Mouse (Mus musculus) neural tube, embryonic 13.5 days (tissue): ENCODE measurements around the gene Wwtr1. TPM values are rescaled to one million over a fixed set of nuclear protein-coding genes. Genes with fewer than 3 reads are reported as not detected.

Experiments used
- ATAC-seq: fragments of 200-750 bp; cut with Nextera tagmentation; 2 replicates; pipeline ENCODE4 v1.8.0; 2017; ENCODE audit warnings: low read depth, mild to moderate bottlenecking, moderate TSS enrichment, moderate library complexity
- H3K27ac ChIP-seq: fragments of 300-500 bp; sonication (generic); replicated peaks from 2 replicates; pipeline ENCODE4 v1.5.1; 2015; ENCODE audit warnings: moderate library complexity, mild to moderate bottlenecking, inconsistent platforms
- H3K27me3 ChIP-seq: fragments of 300-500 bp; sonication (generic); 2 replicates; pipeline ENCODE4 v1.6.1; 2015; ENCODE audit warnings: mild to moderate bottlenecking, inconsistent platforms
- H3K36me3 ChIP-seq: fragments of 300-500 bp; sonication (generic); 2 replicates; pipeline ENCODE4 v1.6.1; 2015; ENCODE audit warnings: mild to moderate bottlenecking, inconsistent platforms
- H3K4me1 ChIP-seq: fragments of 300-500 bp; sonication (generic); replicated peaks from 2 replicates; pipeline ENCODE4 v1.6.1; 2015; ENCODE audit warnings: inconsistent platforms
- H3K4me2 ChIP-seq: fragments of 300-500 bp; sonication (generic); 2 replicates; pipeline ENCODE4 v1.6.1; 2015; ENCODE audit warnings: inconsistent platforms, mild to moderate bottlenecking, moderate library complexity
- H3K4me3 ChIP-seq: fragments of 300-500 bp; sonication (generic); 2 replicates; pipeline ENCODE4 v1.5.1; 2015; ENCODE audit warnings: mild to moderate bottlenecking, inconsistent platforms
- H3K9ac ChIP-seq: fragments of 300-500 bp; sonication (generic); 2 replicates; pipeline ENCODE4 v1.6.1; 2015; ENCODE audit warnings: moderate library complexity, mild to moderate bottlenecking, inconsistent platforms
- H3K9me3 ChIP-seq: fragments of 300-500 bp; sonication (generic); 2 replicates; pipeline ENCODE4 v1.6.1; 2016; ENCODE audit warnings: inconsistent platforms
- WGBS: fragments of 180-500 bp; shearing (Covaris S2); methylation state at CpG from one replicate; pipeline ENCODE4 v1.1.7; 2015; 5-methylcytosine and 5-hydroxymethylcytosine counted together
- microRNA-seq: library from miRNA; unstranded; fragments of <30 nt; microRNA quantifications from one replicate; pipeline ENCODE4, GENCODE M21; 2016
- polyA plus RNA-seq: library from polyadenylated mRNA; unstranded; fragments of >200 nt; fragmentation: Nextera tagmentation; extraction: Ambion mirVana; gene quantifications from 2 replicates; pipeline ENCODE4 v1.2.1, GENCODE M21; 2015

The Wwtr1 gene
- polyA plus RNA-seq, 1 experiment from 2014 or later = 10.3 TPM

DNA sequence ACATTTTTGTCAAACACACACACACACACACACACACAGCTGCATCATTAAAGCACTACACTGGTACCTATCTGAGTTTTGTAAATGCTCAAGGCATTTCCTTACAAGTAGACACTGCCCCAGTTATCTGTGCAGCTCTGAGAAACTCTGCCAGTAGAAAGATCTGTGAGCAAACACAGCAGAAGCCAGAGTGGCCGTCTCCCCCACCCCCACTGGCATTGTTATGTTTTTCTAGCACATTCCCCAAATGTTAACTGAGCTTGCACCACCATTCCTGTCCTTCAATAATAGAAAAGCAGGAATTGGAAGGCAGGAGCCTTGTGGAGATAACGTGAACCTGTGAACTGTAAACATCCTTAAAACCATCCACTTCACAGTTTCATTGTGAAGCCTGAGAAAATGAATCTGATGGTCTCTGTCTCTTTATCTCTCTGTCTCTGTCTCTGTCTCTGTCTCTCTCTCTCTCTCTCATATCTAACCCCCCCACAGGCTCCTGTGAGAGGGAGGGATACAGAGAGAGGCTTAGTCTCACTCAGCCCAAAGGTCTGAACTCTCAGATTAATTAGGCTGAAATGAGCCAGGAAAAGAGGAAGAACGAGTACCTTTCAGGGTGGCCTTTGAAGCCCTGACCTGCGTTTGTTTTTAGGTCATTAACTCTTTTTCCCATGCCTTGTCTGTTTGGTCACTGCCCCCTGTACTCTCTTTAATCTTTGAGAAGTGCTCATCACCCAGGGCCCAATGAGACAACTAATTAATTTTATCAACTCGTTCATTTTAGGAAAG, 146.8 kb downstream of the Wwtr1 start:
- Histone ChIP-seq H3K4me1 (peaks cover 9% of the 10 kb centered on the region; the same call in 1 of the 2 replicates), H3K9me3 (no peaks in the 10 kb centered on the region), H3K36me3 (no peaks in the 10 kb centered on the region), H3K27me3 (no peaks in the 10 kb centered on the region), H3K9ac (no peak overlapping the region), H3K27ac (no peak overlapping the region), H3K4me2 (no peak overlapping the region), H3K4me3 (no peak overlapping the region)
- ATAC-seq = no peak
- 51% methylated on average over 5 of the region's 5 CpGs for WGBS

DNA sequence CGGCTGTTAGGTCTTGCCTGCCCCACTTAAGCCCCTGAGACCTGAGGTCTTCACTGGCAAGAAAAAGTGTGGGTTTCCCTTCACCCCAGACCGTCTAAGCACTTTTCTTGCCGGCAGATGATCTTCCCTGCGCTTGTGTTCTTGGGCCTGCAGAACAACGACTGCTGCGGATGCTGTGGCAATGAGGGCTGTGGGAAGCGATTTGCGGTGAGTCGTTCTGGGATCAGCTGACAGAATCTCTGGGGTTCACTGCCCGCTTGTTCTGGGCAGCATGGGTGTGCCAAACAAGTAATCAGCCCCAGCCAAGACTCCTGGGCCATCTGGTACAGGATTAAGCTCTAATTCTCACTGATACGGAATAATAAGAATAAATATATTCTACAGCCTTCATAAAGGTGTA, 149.4 kb downstream of the Wwtr1 start:
- WGBS = 82% methylated on average over 11 of the region's 11 CpGs

DNA sequence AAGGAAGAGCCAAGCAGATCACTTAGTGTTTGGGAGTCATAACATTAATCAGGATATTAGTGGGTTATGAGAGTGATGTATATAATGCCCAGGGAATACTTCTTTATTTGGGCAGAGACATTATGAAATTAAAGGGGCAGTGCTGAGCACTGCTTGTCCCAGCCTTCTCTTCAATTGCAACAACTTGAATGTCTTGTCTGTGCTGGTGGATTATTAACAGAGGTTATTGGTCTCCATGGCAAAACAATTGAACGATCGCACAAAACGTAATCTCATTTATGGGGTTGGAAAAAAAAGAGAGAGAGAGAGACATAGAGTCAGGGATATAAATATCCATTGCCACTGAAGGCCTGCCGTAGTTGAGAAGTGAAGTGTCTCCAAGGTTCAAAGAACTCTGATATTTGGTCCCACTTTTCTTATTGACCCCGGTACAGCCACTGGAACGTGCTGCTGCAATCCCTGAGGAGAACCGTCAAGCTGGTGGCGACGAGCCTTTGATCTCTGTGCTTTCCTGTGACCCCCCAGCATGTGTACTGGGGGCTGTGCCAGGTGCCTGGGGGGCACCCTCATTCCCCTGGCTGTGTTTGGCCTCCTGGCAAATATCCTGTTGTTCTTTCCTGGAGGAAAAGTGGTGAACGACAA, 150.5 kb downstream of the Wwtr1 start, which contains the start of gene Tm4sf4:
Gene Tm4sf4 (plus strand): TSS at position 226 of the 642 bp plus-strand sequence.
- H3K27me3 ChIP-seq = no peaks in the 10 kb centered on the region
- 22% methylated on average over 10 of the region's 10 CpGs for WGBS
- H3K4me2 ChIP-seq = no peak within 1 kb of the TSS
- ATAC-seq = peak; percentile 76; the same call in 1 of the 2 replicates
- H3K4me3 ChIP-seq = no peak within 1 kb of the TSS
- no peaks in the 10 kb centered on the region for H3K9me3 ChIP-seq
- H3K9ac ChIP-seq = no peak within 1 kb of the TSS
- peak within 1 kb of the TSS; percentile 49 for H3K27ac ChIP-seq
- peaks cover 9% of the 10 kb centered on the region for H3K4me1 ChIP-seq
- no peaks in the 10 kb centered on the region for H3K36me3 ChIP-seq

More for the DNA sequence above, 149.4 kb downstream of the Wwtr1 start:
- Histone ChIP-seq H3K4me3 (no peak overlapping the region), H3K9ac (no peak overlapping the region), H3K27ac (no peak overlapping the region), H3K27me3 (no peaks in the 10 kb centered on the region), H3K9me3 (no peaks in the 10 kb centered on the region), H3K4me1 (peaks cover 9% of the 10 kb centered on the region), H3K36me3 (no peaks in the 10 kb centered on the region), H3K4me2 (no peak overlapping the region)
- no peak for ATAC-seq

DNA sequence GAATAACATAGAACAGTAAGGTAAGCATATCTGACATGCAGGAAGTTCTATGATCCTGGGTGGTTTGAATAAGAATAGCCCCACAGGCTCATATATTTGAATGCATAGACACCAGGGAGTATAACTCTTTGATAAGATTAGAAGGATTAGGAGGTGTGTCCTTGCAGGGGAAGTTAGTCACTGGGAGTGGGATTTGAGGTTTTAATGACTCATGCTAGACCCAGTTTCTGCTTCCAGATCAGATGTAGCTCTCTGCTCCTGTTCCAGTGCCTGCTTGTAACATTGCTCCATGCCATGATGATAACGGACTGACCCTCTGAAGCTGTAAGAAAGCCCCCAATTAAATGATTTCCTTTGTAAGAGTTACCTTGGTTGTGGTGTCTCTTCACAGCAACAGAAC, 155.1 kb downstream of the Wwtr1 start:
- WGBS = 89% methylated on average over 1 of the region's 1 CpGs

DNA sequence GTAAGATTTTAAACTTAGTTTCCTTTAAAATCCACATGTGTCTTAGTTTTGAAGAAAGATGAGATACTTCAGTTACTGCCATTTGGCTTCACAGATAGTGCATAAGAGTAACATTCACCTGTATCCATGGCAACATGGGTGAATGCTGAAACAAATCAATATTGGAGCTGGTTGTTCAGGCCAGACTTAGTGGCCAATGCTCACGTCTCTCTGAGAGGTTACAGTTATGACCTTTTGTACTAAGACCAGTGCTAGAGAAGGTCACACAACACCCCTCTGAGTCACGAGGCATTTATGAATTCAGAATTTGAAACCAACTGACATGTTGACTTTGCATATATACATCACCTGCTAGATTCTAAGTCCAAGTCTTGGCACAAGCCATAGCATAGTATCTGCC, 155.5 kb downstream of the Wwtr1 start:
- no peak overlapping the region for H3K4me3 ChIP-seq
- H3K4me2 ChIP-seq = no peak overlapping the region
- H3K9ac ChIP-seq = no peak overlapping the region
- 60% methylated on average over 2 of the region's 2 CpGs for WGBS
- H3K27me3 ChIP-seq = no peaks in the 10 kb centered on the region
- no peak overlapping the region for H3K27ac ChIP-seq
- H3K9me3 ChIP-seq = no peaks in the 10 kb centered on the region
- no peak for ATAC-seq
- H3K36me3 ChIP-seq = no peaks in the 10 kb centered on the region
- H3K4me1 ChIP-seq = peaks cover 5% of the 10 kb centered on the region

More for the DNA sequence above, 155.1 kb downstream of the Wwtr1 start:
- Histone ChIP-seq H3K4me2 (no peak overlapping the region), H3K4me3 (no peak overlapping the region), H3K4me1 (peaks cover 9% of the 10 kb centered on the region), H3K36me3 (no peaks in the 10 kb centered on the region), H3K9ac (no peak overlapping the region), H3K27ac (no peak overlapping the region), H3K9me3 (no peaks in the 10 kb centered on the region), H3K27me3 (no peaks in the 10 kb centered on the region)
- no peak for ATAC-seq

DNA sequence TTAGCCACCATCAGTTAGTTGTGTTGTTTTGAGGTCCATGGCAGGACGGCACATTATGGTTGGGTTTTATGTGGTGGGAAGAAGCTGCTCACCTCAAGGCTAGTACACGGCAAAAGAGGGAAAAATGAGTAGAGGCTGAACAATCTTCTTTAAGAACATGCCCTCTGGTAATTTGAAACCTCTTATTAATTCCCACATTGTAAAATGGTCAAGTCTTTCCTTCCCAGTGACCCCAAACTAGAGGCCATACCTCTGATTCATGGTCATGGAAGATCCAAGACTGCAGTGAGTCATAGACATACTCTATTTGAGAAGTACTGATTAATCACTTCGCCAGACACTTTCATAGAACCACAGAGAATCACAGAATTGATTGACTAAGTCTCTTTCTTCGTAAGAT, 164.2 kb downstream of the Wwtr1 start:
- H3K27ac ChIP-seq = no peak overlapping the region
- WGBS = 90% methylated on average over 4 of the region's 4 CpGs
- H3K4me1 ChIP-seq = no peaks in the 10 kb centered on the region
- H3K9me3 ChIP-seq = no peaks in the 10 kb centered on the region
- no peaks in the 10 kb centered on the region for H3K27me3 ChIP-seq
- H3K4me2 ChIP-seq = no peak overlapping the region
- no peaks in the 10 kb centered on the region for H3K36me3 ChIP-seq
- no peak overlapping the region for H3K9ac ChIP-seq
- no peak for ATAC-seq
- no peak overlapping the region for H3K4me3 ChIP-seq

Small RNA genes within 50 kb of the gene (microRNA-seq; reads per million reads assigned to microRNA genes)
- not detected for gene Mir6377

Other genes with a start within 250 kb of the Wwtr1 start
- 0.92 and 1.4 TPM in 2 replicates for gene Tm4sf4, start 150.6 kb downstream of the Wwtr1 start, polyA plus RNA-seq
- gene Commd2, start 75.8 kb upstream of the Wwtr1 start, polyA plus RNA-seq = 84.7 and 87.0 TPM in 2 replicates
- 0.07 TPM in 1 of 2 replicates, not detected in the other for gene Ankub1, start 116.9 kb upstream of the Wwtr1 start, polyA plus RNA-seq
- 78.6 and 83.2 TPM in 2 replicates for gene Rnf13, start 160.2 kb upstream of the Wwtr1 start, polyA plus RNA-seq